Mouse (Mus musculus) olfactory bulb, adult 2 months (tissue): ENCODE data around the gene Gm28041.

Experiments used
- CTCF ChIP-seq: fragments of 200-500 bp; IDR thresholded peaks from 2 replicates; pipeline ENCODE4 v1.5.1; 2012; ENCODE audit warnings: low read depth, mild to moderate bottlenecking, low read length, moderate library complexity; ENCODE audit not compliant: insufficient read depth
- POLR2A ChIP-seq: fragments of 200-500 bp; IDR thresholded peaks from 2 replicates; pipeline ENCODE4 v1.6.1; 2012; ENCODE audit warnings: mild to moderate bottlenecking, low read depth, low read length, moderate library complexity; ENCODE audit not compliant: insufficient read depth

GRCm38 (mm10) chr13:67305822-67306672, 69.5 kb downstream of the Gm28041 start, which contains the start of gene Zfp457:
- TF ChIP-seq CTCF = no peak
- no peak for TF ChIP-seq POLR2A
